Mouse (Mus musculus): ENCODE results near the gene Cry2. TPM values are rescaled to one million over a fixed set of nuclear protein-coding genes. Genes with fewer than 3 reads are reported as not detected.
"Not testable (repeated sequence)": the region's sequence is repeated elsewhere in the genome, so short reads cannot be mapped to it uniquely, and the experiment has no call there.

Cry2 gene
- total RNA-seq (2017): 8.2 and 8.5 TPM in 2 replicates

DNA sequence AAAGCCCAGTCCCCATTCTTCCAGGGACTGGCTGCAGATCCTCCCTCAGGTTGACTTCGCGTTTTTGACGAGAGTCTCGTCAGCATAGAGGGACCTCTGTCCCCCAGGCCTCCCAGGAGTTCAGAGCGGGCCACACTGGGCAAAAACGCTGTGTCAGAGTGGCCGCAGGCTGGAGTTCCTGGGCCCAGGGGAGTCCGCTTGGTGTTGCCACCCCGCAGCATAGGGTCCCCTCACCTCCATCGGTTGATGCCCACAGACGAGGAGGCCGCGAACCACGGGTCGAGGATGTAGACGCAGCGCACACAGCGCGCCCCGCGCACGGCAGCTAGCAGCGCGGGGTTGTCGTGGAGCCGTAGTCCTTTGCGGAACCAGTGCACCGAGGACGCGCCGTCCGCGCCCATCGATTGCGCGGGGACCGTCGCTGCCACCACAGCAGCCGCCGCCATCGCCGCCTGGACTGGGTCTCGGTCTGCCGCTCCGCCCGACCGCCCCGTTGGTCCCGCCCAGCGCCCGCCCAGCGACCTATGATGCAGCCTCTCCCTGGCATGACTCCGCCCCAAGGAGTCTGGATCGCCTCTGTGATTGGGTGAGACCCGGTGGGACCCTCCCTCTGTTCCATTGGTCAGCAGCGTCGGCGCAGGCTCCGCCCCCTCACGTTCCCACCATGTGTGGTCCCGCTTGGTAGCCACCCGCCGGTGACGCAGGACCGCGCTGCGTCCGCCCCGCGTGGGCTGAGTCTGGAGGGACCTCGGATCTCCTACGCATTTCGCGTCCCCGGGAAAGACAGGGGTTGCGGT, at the start of gene Cry2:
Gene Cry2 (minus strand): TSS at position 466 of the 797 bp plus-strand sequence.
- peak; percentile 97 for ATAC-seq (ENCODE audit: extremely low read depth, insufficient number of reproducible peaks, low FRiP score, poor library complexity, severe bottlenecking)

DNA sequence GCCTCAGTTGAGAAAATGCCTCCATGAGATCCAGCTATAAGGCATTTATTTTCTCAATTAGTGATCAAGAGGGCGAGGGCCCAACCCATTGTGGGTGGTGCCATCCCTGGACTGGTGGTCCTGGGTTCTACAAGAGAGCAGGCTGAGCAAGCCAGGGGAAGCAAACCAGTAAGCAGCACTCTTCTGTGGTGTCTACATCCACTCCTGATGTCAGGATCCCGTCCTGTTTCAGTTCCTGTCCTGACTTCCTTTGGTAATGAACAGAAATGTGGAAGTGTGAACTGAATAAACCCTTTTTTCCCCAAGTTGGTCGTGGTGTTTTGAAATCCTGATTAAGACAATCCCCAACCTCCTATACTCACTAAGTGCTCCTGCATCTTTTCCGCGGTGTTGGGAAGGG, 49.7 kb upstream of the Cry2 start:
- no peak for ATAC-seq (ENCODE audit: extremely low read depth, insufficient number of reproducible peaks, low FRiP score, poor library complexity, severe bottlenecking)

DNA sequence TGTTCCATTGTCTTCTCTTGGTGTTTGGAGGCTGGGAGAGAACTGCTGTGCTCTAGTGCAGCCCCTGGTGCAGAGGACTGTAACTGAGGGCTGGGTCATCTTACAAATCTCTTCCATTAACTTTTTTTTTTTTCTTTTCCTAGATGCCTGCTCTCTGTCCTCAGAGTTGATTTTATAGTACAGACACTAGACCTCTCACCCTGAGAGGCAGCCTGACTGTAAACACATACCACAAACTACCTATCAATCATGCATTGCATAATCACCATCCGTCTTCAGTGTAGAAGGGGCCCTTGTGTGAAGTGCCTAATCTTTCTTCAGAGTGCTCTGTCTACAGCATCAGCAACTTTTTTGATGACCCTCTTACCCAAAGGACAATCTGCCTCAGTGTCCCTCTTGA, 48.7 kb upstream of the Cry2 start:
- no peak for ATAC-seq (ENCODE audit: extremely low read depth, insufficient number of reproducible peaks, low FRiP score, poor library complexity, severe bottlenecking)

DNA sequence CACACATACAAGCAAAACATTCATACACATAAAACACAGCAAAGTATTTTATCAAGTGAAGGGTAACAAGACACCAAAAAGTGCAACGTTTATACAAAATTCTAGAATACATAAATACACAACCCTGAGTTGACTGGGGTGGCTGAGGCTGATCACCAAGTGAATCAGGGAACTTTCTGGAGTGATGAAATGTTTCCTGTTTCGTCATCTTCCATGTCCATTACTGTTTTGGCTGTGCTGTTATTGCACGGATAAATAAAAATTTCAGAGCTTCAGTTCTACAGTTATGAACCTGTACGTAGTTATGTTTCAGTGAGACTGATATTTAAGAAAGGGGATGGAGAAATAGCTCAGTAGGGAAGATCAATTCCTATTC, 44.5 kb upstream of the Cry2 start:
- peak; percentile 28; the same call in 1 of the 2 replicates for ATAC-seq (ENCODE audit: extremely low read depth, insufficient number of reproducible peaks, low FRiP score, poor library complexity, severe bottlenecking)

DNA sequence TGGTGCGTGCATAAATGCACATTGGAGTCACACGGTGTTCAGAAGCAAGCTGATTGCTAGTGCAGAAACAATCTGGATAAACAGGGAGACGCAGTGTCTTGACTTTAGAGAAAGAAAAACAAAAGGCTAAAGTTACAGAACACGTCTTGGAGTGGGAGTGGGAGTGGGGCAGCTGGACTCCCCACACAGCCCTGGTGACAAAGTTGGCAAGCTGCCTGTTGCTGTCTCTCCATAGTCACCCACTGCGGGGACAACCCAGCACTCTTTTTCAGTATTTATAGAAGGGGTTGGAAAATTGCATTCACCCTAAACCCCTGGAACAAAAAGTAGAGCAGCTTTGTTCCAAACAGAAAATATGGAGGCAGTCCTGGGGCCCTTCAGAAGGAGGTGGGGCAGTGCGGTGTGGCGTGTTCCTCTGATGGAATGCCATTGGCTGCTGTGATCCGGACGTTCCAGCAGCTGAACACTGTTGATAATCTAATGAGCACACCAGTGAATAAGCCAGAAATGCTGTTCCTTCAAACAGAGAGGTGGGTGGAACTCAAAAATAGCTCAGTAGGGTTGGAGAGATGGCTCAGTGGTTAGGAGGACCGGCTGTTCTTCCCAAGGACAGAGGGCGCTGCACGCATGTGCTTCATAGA, 43.9 kb upstream of the Cry2 start:
- no peak for ATAC-seq (ENCODE audit: extremely low read depth, insufficient number of reproducible peaks, low FRiP score, poor library complexity, severe bottlenecking)

DNA sequence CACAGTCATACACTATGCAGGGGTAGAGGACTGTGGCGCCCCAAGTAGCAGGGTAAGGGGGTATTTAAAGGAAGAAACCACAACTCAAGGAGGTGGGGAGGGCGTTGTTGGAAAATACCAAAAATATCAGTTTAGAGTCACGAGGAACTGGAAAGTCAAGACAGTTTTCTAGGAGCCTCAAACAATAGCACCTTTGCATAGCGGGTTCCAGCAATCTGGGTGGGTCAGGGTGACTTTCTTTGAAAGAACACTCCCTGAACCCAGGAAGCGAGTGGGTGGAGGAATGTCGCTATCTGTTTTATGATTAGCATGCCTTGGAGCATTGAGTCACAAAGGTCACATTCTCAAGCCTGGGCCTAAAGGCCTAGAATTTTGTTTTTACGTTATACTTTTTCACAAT, 42.7 kb upstream of the Cry2 start:
- not testable (repeated sequence) for ATAC-seq (ENCODE audit: extremely low read depth, insufficient number of reproducible peaks, low FRiP score, poor library complexity, severe bottlenecking)

DNA sequence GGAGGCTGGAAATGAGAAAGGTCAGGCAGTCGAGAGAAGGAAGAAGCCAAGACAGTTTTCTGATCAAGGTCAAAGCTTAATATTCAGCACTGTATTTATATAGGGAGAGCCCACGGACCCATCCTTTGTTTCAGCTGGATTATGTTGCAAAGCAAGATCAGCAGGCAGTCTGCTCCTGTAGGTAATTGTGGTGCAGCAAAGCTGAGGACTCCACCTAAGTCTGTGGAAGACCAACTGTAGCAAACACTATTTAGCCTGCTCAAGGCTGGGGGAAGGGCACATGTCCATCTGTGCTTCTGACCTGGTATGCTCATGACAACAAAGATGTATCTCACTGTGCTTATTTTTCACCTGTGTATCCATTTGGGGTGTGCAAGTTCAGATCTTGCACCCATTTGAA, 41.9 kb upstream of the Cry2 start:
- ATAC-seq (ENCODE audit: extremely low read depth, insufficient number of reproducible peaks, low FRiP score, poor library complexity, severe bottlenecking): no peak

DNA sequence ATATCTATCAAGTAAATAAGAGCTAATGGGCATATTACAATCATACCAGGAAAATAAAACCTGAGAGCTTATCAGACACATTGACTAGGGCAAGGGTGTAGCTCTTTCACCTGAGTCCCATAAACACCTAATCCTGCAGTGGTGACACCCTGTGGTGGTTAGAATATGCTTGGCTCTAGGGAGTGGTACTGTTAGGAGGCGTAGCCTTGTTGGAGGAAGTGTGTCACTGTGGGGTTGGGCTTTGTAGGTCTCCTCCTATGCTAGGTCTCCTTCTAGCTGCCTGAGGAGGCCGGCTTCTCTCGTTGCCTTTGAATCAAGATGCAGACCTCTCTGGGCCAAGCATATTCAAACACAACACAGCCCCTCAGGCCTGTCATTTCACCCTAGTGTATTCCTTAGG, 41.1 kb upstream of the Cry2 start:
- no peak for ATAC-seq (ENCODE audit: extremely low read depth, insufficient number of reproducible peaks, low FRiP score, poor library complexity, severe bottlenecking)

DNA sequence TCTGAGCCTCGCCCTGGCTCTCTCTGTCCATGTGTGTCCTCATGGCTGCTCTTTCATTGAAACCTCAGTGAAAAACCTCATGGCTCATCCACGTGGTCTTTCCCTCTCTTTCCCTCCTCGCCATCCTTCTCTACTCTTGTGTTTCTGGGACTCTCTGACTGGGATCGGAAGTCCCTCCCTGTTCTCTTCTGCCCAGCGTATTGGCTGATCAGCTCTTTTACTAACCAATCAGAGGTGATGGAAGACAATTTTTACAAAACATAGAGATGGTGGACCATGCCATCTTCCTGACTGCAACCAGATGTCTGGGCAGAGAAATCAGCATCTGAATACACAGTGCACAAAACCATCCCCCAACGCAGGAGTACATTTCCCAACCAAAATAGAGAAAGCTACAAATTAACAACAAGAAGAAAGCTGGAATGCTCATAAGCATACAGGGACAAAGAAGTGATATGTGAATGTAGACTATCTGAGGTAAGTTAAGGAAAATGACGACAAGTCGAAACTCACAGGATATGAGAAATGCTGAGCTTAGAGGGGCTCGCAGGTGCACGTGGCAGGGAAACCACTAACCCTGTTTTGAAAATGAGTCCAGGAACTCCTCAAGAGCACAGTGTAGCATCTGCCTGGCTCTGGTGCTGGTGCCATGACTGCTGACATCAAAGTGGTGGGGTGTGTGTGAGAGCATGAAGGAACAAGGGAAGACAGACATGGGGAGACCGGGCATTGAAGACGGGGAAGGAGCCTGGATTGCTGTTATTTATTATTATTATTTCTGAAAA, 38.2 kb upstream of the Cry2 start:
- ATAC-seq (ENCODE audit: extremely low read depth, insufficient number of reproducible peaks, low FRiP score, poor library complexity, severe bottlenecking): no peak

DNA sequence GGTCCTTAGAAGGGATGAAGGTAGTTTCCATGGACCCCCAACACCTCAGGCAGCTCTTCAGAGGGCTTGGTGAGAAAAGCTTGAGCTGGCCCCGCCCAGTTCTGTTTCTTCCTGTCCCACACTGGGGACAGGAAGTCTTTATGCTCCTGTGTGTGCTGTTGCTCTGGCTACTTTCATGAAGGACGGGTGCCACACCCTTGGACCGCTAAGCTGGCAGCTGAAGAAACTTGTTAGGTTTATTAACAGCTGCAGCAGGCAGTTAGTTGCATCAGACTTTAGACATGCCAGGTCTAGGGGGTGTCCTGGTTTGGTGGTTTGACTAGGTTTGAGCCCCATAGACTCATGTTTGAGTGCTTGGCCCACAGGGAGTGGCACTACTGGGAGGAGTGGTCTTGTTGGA, 30.8 kb upstream of the Cry2 start:
- ATAC-seq (ENCODE audit: extremely low read depth, insufficient number of reproducible peaks, low FRiP score, poor library complexity, severe bottlenecking): peak; percentile 59

DNA sequence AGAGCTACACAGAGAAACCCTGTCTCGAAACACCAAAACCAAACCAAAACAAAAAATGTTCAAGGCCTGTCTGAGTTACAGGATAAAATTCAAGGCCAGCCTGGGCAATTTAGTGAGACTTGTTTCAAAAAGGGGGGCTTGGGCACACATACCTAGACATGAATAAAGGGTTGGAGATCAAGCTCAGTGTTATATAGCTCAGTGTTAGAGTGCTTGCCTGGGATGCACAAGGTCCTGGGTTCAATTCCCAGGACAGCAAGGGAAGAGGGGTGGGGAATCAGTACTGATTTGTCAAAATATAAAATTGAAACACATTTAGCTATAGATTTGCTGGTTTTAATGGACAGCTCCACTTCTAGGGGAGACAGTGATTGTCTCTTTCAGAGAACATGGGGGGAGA, 27.4 kb upstream of the Cry2 start:
- ATAC-seq (ENCODE audit: extremely low read depth, insufficient number of reproducible peaks, low FRiP score, poor library complexity, severe bottlenecking): no peak

DNA sequence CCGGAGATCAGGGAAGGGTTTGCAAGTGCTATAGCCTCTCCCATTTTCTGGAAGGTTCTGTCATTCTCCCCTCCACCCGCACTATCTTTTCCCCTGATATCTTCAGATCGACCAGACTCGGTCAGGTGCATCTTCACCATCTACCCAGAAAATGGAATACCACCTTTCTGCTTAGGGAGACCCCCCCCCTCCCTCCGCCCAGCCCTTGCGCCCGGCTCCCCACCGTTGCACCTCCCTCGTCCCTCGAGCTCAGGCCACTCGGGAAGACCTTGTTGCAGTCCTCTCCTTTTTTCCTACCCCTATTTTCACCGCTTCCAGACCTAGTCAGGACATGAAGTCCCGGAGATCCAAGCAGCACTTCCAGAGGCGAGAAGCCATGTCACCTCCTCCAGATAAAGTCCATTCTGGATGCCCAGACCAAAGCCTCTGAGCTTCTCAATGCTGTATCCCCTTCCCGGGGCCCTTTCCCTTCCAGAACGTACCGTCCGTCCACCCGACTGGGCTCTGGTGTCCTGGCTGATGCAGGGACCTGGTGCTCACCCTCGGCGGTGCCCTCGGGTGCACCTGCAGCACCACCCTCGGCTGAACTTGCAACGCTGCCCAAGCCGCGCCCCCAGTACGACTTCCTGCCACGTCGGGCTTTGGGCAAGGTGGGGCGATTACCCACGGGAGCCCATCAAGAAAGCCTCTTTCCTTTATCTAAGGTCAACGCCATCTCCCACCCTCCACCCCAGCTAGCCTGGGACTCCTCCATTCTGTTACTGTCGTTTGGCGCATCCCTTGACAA, 26.3 kb upstream of the Cry2 start, which contains the start of gene Slc35c1:
Gene Slc35c1 (minus strand): TSS at position 618 of the 787 bp plus-strand sequence.
- ATAC-seq (ENCODE audit: extremely low read depth, insufficient number of reproducible peaks, low FRiP score, poor library complexity, severe bottlenecking): peak; percentile 49; the same call in 1 of the 2 replicates

DNA sequence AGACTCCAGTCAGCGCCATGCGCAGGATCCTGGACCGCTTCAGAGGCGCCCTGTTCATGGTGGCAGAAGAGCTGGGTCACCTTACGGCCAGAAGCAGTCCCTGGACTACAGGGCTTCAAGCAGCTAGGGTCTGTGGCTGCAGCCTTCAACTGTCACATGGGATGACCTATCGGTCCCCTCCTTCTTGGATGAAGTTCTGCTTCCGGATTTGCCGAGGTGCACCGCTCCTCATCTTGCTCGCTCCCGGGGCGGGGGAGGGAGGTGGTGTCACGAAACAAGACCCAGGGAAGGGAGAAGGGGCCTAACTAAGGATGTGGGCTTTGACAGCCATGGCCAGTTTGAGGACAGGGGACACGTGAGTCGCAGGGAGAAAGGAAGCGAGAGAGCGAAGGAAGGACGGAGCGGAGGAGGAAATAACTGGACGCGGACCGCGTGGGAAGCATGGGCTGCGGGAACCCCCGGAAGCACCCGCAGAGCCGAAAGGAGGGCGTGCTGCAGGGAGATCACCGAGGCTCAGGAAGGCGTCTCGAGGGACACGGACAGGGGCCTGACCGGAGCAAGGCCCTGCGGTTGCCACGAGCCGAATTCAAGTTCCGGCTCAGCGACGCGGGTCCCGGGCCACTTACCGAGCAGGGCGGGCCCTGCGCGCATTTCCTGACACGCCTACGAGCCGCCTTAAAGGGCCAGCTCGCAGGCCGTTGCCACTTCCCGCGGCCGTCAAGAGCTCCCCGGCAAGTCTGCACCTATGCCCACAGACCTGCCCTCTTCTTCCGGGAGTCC, 25.5 kb upstream of the Cry2 start:
- peak; percentile 73 for ATAC-seq (ENCODE audit: extremely low read depth, insufficient number of reproducible peaks, low FRiP score, poor library complexity, severe bottlenecking)

DNA sequence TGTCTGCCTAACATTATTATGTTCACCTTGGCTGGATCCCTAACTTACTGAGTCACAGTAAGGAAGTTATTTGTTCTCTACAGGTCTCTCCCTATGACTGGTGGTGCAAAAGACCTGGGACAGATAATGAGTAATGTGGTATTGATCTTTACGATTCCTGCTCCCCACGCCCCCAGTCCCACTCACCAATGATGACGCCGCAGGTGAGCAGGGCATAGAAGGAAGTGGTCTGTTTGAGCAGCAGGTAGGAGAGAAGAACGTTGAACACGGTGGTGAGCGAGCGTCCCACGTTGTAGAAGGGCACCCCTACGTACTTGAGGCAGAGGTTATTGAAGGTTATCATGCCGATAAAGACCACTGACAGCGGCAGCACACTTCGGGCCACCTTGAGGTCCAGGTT, 24.6 kb upstream of the Cry2 start:
- ATAC-seq (ENCODE audit: extremely low read depth, insufficient number of reproducible peaks, low FRiP score, poor library complexity, severe bottlenecking): no peak

DNA sequence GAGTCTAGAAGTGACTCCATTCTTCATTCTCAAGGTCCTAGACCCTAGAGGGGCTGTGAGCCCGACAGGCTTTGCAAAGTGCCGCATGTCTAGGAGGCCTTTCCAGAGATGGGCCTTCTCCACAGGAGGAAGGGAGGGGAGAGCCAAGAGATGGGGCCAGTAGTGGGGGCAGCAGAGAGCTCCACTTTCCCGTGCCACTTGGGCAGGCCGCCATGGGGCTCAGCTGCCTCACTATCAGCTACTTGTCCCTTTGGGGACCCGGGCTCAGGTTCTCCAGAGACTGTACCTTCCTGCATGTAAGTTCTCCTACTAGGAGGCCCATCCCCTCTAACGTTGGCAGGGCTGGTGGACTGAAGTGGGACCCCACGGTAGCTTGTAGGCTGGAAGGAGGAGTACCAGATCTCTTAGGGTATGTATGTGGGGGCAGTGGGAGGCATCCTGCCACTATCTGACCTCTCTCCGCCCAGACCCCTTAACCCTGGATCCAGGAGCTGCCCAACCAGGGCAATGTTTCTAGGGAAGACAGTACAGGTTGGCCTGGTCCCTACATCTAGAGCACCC, 23.2 kb upstream of the Cry2 start:
- ATAC-seq (ENCODE audit: extremely low read depth, insufficient number of reproducible peaks, low FRiP score, poor library complexity, severe bottlenecking): no peak

DNA sequence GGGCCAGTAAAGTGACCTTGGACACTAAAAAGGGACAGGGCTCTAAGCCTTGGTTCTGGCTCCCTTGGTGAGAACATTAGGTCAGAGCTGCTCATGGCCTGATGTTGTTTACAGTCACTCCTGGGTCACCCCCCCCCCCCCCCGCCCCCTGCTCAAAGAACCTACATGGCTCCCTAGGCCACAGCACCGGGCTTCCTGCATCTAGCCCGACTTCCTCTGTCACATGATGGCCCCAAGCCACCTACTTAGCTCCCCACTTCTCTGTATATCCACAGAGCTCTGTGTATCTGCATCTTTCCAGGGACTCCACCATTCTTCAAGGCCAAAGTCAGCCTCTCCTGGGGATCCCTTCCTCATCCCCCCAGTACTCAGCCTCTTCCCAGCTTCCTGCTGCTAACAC, 21.9 kb upstream of the Cry2 start:
- ATAC-seq (ENCODE audit: extremely low read depth, insufficient number of reproducible peaks, low FRiP score, poor library complexity, severe bottlenecking): no peak

DNA sequence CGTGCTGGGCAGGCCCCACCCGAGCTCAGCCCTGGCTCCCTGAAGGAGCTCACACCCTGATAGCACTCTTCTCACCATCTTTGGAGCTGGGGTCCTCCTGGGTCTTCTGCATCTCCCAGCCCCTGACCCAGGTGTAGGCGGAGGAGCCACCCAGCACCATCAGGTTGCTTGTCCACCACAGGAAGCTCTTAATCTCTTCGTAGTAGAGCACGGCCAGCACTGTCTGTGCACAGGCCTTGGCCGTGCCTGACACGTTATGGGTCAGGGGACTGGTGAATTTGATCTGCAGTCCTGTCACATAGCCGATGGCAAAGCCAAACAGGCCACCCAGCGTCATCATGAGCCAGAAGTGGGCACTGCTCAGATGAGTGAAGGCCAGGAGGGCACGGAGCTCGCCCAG, 20.3 kb upstream of the Cry2 start:
- ATAC-seq (ENCODE audit: extremely low read depth, insufficient number of reproducible peaks, low FRiP score, poor library complexity, severe bottlenecking): no peak

DNA sequence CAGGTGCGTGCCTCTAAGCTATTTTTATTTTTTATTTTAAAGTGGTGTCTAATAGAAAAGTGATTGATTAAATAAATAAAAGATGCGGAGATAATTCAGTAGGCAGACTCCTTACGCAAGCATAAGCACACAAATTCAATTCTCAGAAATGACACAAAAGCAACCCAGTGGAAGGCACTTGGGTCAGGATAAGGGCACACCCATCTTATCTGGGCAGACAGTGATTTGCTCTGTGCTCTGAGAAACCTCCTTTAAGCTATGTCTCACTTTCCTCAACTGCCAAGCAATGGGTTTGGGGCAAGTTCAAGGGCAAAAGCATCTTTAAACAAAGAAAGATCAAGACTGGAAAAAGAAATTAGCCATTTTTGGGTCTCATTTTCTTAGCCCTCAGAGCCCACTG, 17.3 kb upstream of the Cry2 start:
- ATAC-seq (ENCODE audit: extremely low read depth, insufficient number of reproducible peaks, low FRiP score, poor library complexity, severe bottlenecking): no peak

Data from neutrophil, adult 5-6 weeks (primary cell).